ENCODE assay signal across 10 mouse cellular contexts in genomic region chr4:53437110-53437755, GRCm38 (mm10). TPM values are rescaled to one million over a fixed set of nuclear protein-coding genes. Genes with fewer than 3 reads are reported as not detected.
DNase-seq lines count a peak whose midpoint lies in the region; ATAC-seq and TF ChIP-seq lines count a peak whose summit lies in the region.
"Had no signal": no experiment of that assay in that cellular context is flagged by ENCODE, and none has a peak within 500 bp of the region (broad histone marks: within the 10 kb centered on the region; RNA-seq: fewer than 3 reads in every experiment).

No protein-coding gene starts in this region.

- H3K9me3 ChIP-seq in hindbrain, embryonic 13.5 days, result no peaks in the 10 kb centered on the region
- no peaks in the 10 kb centered on the region for H3K9me3 ChIP-seq in hindbrain, postnatal 0 days (ENCODE audit: low read length)
- H3K9me3 ChIP-seq in ES-Bruce4 (replicated peaks; ENCODE audit: control insufficient read depth, insufficient read depth, low read length, poor library complexity, severe bottlenecking), result no peaks in the 10 kb centered on the region
- H3K9me3 ChIP-seq in lung, embryonic 14.5 days (ENCODE audit: low read depth, low read length), result no peaks in the 10 kb centered on the region
- H3K9me3 ChIP-seq: embryonic facial prominence, embryonic 13.5 days; neural tube, embryonic 12.5 days had no signal

- WGBS in hindbrain, embryonic 13.5 days, result 46% methylated on average over 10 of the region's 10 CpGs
- WGBS in hindbrain, postnatal 0 days, result 51% methylated on average over 10 of the region's 10 CpGs
- WGBS in lung, embryonic 14.5 days, result 65% methylated on average over 10 of the region's 10 CpGs

- no peak overlapping the region for H3K4me3 ChIP-seq in hindbrain, embryonic 13.5 days
- no peak overlapping the region for H3K4me3 ChIP-seq in hindbrain, postnatal 0 days (ENCODE audit: low read length)
- no peak overlapping the region for H3K4me3 ChIP-seq in ES-Bruce4 (ENCODE audit: low read depth, low read length)
- H3K4me3 ChIP-seq in embryonic fibroblast, embryonic 13.5 days (ENCODE audit: insufficient read depth, low read length), result no peak overlapping the region
- H3K4me3 ChIP-seq in lung, embryonic 14.5 days (ENCODE audit: low read depth, low read length), result no peak overlapping the region
- H3K4me3 ChIP-seq: embryonic facial prominence, embryonic 13.5 days; neural tube, embryonic 12.5 days had no signal

- no peak for DNase-seq in hindbrain, postnatal 0 days (ENCODE audit: low spot score)
- peak; percentile 70 for DNase-seq in lung, embryonic 14.5 days
- DNase-seq: thymus, adult 2 months had no signal

- TF ChIP-seq EP300 in ES-Bruce4 (IDR thresholded peaks at IDR 0.05; ENCODE audit: insufficient read depth, low read depth, low read length), result no peak

- 0 out of 2 replicates have a peak overlapping the region, but pooled peaks have one; percentile 26 for H3K27ac ChIP-seq in hindbrain, embryonic 13.5 days
- no peak overlapping the region for H3K27ac ChIP-seq in hindbrain, postnatal 0 days
- no peak overlapping the region for H3K27ac ChIP-seq in ES-Bruce4 (ENCODE audit: insufficient read depth, low read length)
- H3K27ac ChIP-seq in embryonic fibroblast, embryonic 13.5 days (ENCODE audit: insufficient read depth, low read length), result peak overlapping the region; percentile 61; the same call in 1 of the 2 replicates
- H3K27ac ChIP-seq in lung, embryonic 14.5 days (ENCODE audit: low read depth), result no peak overlapping the region
- H3K27ac ChIP-seq: neural tube, embryonic 12.5 days had no signal

- peaks cover 3% of the 10 kb centered on the region; the same call in 1 of the 2 replicates for H3K27me3 ChIP-seq in hindbrain, embryonic 13.5 days
- H3K27me3 ChIP-seq in hindbrain, postnatal 0 days (ENCODE audit: insufficient read depth, low read length), result no peaks in the 10 kb centered on the region
- no peaks in the 10 kb centered on the region for H3K27me3 ChIP-seq in ES-Bruce4 (ENCODE audit: control insufficient read depth, insufficient read depth, low read length, poor library complexity, severe bottlenecking)
- no peaks in the 10 kb centered on the region for H3K27me3 ChIP-seq in lung, embryonic 14.5 days (ENCODE audit: insufficient read depth, low read length)
- H3K27me3 ChIP-seq: embryonic facial prominence, embryonic 13.5 days had no signal

- ATAC-seq in hindbrain, embryonic 13.5 days (ENCODE audit: low FRiP score), result no peak
- no peak for ATAC-seq in hindbrain, postnatal 0 days
- no peak for ATAC-seq in lung, embryonic 14.5 days (ENCODE audit: insufficient read depth)
- ATAC-seq in cerebellum, adult (ENCODE audit: insufficient number of reproducible peaks, low FRiP score, low TSS enrichment), result no peak
- ATAC-seq in activated CD4-positive, CD25-positive, alpha-beta regulatory T cell, adult 4 months, result no peak

- peaks cover 29% of the 10 kb centered on the region for H3K4me1 ChIP-seq in hindbrain, embryonic 13.5 days (replicated peaks)
- no peaks in the 10 kb centered on the region; the same call in 1 of the 2 replicates for H3K4me1 ChIP-seq in hindbrain, postnatal 0 days (ENCODE audit: insufficient read depth, low read length)
- H3K4me1 ChIP-seq in ES-Bruce4 (ENCODE audit: control insufficient read depth, insufficient read depth, low read length), result no peaks in the 10 kb centered on the region
- peaks cover 11% of the 10 kb centered on the region for H3K4me1 ChIP-seq in embryonic fibroblast, embryonic 13.5 days (ENCODE audit: control insufficient read depth, insufficient read depth, low read length)
- H3K4me1 ChIP-seq in lung, embryonic 14.5 days (ENCODE audit: insufficient read depth), result peaks cover 10% of the 10 kb centered on the region

- no peak overlapping the region for H3K9ac ChIP-seq in hindbrain, embryonic 13.5 days
- H3K9ac ChIP-seq in hindbrain, postnatal 0 days (replicated peaks; ENCODE audit: low read length), result no peak overlapping the region
- H3K9ac ChIP-seq in ES-Bruce4 (ENCODE audit: low read depth, poor library complexity, severe bottlenecking), result peak overlapping the region; percentile 37
- H3K9ac ChIP-seq in lung, embryonic 14.5 days, result no peak overlapping the region
- H3K9ac ChIP-seq: embryonic facial prominence, embryonic 13.5 days; neural tube, embryonic 12.5 days had no signal

- TF ChIP-seq CTCF in hindbrain, postnatal 0 days (IDR thresholded peaks at IDR 0.05; ENCODE audit: low read depth), result no peak
- TF ChIP-seq CTCF in ES-Bruce4 (IDR thresholded peaks at IDR 0.05; ENCODE audit: low read depth, low read length), result no peak
- no peak for TF ChIP-seq CTCF in embryonic fibroblast, embryonic 13.5 days (IDR thresholded peaks at IDR 0.05; ENCODE audit: borderline replicate concordance, insufficient read depth, low read length)
- no peak for TF ChIP-seq CTCF in lung, embryonic 14.5 days (IDR thresholded peaks at IDR 0.05; ENCODE audit: low read depth)

- H3K4me2 ChIP-seq in hindbrain, embryonic 13.5 days, result no peak overlapping the region
- no peak overlapping the region for H3K4me2 ChIP-seq in hindbrain, postnatal 0 days (ENCODE audit: low read depth, low read length)
- no peak overlapping the region for H3K4me2 ChIP-seq in lung, embryonic 14.5 days
- H3K4me2 ChIP-seq: embryonic facial prominence, embryonic 13.5 days; neural tube, embryonic 12.5 days had no signal

- no peak for TF ChIP-seq POLR2A in ES-Bruce4 (IDR thresholded peaks at IDR 0.05; ENCODE audit: insufficient read depth, low read length)
- TF ChIP-seq POLR2A in embryonic fibroblast, embryonic 13.5 days (IDR thresholded peaks at IDR 0.05; ENCODE audit: low read depth, low read length), result no peak

- H3K36me3 ChIP-seq in hindbrain, embryonic 13.5 days, result no peaks in the 10 kb centered on the region
- H3K36me3 ChIP-seq in hindbrain, postnatal 0 days (ENCODE audit: insufficient read depth, low read length), result no peaks in the 10 kb centered on the region
- no peaks in the 10 kb centered on the region for H3K36me3 ChIP-seq in ES-Bruce4 (ENCODE audit: control insufficient read depth, insufficient read depth, low read length, poor library complexity, severe bottlenecking)
- H3K36me3 ChIP-seq in lung, embryonic 14.5 days (ENCODE audit: insufficient read depth), result no peaks in the 10 kb centered on the region
- H3K36me3 ChIP-seq: embryonic facial prominence, embryonic 13.5 days; neural tube, embryonic 12.5 days had no signal

RNA-seq across cellular contexts. Expression of gene Slc44a1, which starts 3.0 kb away (rescaled TPM):
- polyA plus RNA-seq in hindbrain, embryonic 13.5 days (2015; fragmentation: Nextera tagmentation; extraction: Ambion mirVana), result 8.8 and 9.8 TPM in 2 replicates
- 28.6 and 39.4 TPM in 2 replicates for total RNA-seq in hindbrain, postnatal 0 days (2014; rRNA removed)
- polyA plus RNA-seq in hindbrain, postnatal 0 days (2015; fragmentation: Nextera tagmentation; extraction: Ambion mirVana), result 13.6 and 14.5 TPM in 2 replicates
- 82.8 and 89.9 TPM in 2 replicates for polyA plus RNA-seq in ES-Bruce4 (2011; ENCODE audit: insufficient read depth, insufficient read length, low read depth, missing spikeins)
- polyA plus RNA-seq in embryonic fibroblast, embryonic 13.5 days (2011; ENCODE audit: insufficient read length, low read depth, missing spikeins), result 39.1 and 59.0 TPM in 2 replicates
- polyA plus RNA-seq in lung, embryonic 14.5 days (2014; fragmentation: Nextera tagmentation; extraction: Ambion mirVana), result 51.5 and 51.9 TPM in 2 replicates
- 1 to 10 TPM; 3.9 to 4.0 TPM for polyA plus RNA-seq in activated CD4-positive, CD25-positive, alpha-beta regulatory T cell, adult 4 months (2017; shearing (Covaris generic))

Comparison
In these comparisons a context has a peak if more than half of its experiments do, and no peak if none do; other contexts are left out.
1. H3K27ac ChIP-seq: peak in hindbrain, embryonic 13.5 days (single experiment) and embryonic fibroblast, embryonic 13.5 days (single experiment); none in hindbrain, postnatal 0 days (single experiment), ES-Bruce4 (single experiment) and lung, embryonic 14.5 days (single experiment).